Mouse (Mus musculus) monocyte, adult 2 months (primary cell): Measurements from ENCODE around the gene Timeless.
"Not testable (repeated sequence)": the region's sequence is repeated elsewhere in the genome, so short reads cannot be mapped to it uniquely, and the experiment has no call there.

Source experiments
- DNase-seq, 2 experiments: peaks; one replicate each; pipeline ENCODE4 v3.0.0; 2022; ENCODE audit warnings: low spot score in 2 of 2, low read depth in 1 of 2

The Timeless gene

DNA sequence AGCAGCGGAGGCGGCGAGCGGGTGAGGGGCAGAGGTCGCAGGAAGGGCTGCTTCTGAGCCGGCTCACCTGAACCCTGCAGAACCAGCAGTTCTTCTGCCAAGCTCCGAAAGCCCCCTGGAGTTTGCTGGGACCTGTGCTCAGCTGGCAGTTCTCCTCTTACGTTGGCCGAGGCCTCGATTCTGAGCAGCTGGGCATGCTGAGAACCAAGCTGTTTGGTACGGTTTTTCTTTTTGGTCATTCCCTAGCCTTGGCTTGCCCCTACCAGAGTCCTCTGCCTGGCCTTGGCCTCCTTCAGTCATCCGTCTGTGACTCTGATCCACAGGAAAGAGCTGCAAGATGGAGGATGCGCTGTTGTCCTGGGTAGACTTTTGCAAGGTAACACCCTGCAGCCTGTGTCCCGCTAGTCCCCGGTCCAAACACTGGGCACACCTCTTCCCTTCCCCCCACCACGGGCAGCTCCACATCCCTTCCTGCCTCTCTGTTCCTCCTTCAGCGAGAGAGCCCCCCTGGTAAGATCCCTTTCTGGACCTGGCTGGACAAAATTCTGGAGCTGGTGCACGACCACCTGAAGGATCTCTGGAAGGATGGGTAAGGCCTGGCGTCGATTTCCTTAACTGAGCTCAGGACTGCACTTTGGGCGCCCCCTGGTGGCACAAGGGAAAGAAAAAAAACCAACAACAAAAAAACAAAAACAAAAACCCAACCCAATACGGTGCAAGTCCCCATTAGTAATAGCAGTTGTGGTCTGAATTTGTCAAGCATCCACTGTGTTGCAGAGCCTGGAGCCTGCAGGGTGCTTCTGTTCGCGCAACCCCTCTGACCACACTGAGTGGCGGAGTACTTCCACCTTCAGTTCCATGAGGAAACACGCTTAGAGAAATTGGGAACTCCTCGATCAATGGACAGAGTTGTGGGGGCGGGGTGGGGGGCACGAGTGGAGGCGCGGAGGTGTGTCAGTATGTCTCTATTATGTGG, 52.0 kb downstream of the Timeless start:
- DNase-seq, result peak in 1 of 2 experiments; percentile 23

DNA sequence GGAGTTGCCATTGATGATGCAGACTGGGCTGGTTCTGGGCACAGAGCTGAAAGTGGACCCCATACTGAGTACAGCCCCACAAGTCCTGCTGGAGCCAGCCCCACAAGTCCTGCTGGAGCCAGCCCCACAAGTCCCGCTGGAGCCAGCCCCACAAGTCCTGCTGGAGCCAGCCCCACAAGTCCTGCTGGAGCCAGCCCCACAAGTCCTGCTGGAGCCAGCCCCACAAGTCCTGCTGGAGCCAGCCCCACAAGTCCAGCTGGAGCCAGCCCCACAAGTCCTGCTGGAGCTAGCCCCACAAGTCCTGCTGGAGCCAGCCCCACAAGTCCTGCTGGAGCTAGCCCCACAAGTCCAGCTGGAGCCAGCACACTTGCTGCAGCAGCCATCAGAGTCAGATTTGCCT, 58.7 kb downstream of the Timeless start:
- not testable (repeated sequence) for DNase-seq

DNA sequence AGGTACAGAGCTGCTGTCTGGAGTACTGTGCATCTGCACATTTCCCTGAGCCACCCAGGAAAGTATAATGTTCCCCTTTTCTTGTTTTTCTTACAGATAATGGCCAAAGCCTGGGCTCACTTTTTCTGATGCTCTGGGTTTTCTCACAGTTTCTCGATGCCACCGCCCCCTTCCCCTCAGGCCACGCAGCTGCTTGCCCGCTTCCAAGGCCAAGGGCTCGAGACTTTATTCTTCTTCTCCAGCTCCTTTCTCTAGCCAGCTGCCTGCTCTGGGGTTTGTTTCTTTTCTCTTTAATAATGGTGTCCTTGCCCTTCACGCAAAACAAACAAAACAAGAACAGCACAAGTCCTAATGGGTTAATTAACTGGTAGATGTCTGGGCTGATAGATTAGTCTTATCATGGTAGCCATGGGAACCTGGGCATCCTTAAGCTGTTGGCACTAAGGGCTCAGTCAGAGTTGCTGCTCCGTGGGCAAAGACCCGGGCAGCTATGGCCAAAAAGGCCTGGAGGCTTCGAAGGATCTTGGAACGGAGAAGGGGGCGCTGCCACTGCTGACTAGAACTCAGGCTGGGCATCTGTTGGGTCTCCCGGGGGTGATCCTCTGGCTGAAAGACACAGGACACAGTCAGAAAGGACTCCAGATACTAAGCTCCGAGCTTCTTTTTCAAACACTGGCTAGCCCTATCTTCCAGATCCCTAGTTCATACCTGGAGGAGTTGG, 64.7 kb downstream of the Timeless start:
- no peak for DNase-seq

DNA sequence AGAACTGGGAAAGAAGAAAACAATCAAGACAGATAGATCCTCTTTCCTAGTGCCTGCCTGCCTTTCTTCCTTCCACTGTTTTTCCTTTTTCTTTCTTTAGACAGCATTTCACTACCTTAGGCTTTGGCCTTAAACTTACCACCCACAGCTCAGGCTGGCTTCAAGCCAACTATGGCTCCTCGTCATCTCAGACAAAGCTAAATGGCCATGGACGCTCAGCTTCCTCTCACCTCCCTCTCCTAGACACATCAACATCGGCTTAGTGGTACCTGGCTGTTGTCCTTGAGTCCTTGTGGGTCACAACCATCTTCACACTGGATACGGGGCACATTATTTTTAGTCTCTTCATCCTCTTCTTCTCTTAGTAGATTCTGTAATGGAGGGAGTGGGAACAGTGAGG, 65.4 kb downstream of the Timeless start:
- no peak for DNase-seq

DNA sequence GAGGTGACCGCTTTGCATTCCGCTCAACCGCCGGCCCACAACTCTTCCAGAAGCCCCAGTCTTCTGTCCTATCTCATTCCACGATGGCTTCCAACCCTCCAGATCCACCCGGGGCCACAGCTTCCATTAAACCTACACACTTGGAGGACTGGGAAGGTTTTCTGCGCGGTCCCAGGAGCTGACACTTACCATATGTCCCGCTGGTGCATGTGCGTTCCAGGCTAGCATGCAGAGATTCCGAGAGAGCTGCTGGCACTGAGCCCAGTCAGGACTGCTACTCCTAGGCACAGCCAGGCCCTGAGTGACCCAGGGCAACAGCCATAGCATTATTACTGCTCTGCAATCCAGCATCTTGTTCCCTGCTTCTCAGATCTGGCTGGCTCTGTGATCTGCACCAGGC, 65.8 kb downstream of the Timeless start:
- no peak for DNase-seq

DNA sequence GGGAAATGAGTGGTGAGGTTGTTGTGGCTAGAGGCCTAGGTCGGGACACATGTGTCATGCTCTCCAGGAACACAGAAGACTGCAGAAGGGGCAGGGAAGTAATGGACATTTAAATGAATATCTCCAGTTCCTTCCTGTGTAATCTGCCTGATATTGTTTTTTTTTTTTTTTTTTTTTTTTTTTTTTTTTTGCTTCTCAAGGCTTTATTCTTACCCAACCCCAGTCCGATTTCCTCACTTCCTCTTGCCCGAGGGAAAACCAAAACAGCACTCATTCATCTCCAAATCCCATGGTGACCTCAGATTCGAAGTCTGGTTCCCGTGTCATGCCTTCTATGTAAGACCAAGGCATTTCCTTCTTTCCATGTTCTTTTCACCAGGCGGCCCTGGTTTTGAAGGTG, 66.4 kb downstream of the Timeless start:
- peak; percentile 34 to 38 for DNase-seq

DNA sequence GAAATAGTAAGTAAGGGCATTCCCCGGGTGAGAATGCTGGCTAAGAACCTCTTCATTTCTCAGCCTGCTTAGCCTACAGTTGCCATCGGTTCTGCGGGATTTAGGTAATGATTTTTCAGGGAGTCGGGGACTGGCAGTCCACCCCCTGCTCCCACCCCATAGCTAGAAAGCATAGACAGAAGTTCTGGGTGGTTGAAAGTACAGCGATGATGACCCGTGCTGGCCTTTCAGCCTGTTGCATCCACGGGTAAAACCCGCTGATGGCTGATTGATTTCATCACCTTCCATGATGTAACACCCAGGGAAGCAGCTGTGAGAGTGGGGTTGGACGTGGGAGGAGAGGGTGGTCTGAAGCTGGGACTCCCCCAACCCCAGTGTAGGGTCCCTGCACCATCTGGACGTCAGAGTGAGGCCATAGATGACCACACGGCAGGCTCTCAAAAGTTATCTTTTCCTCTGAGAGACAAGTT, 66.9 kb downstream of the Timeless start, which contains the start of gene Il23a:
Gene Il23a, minus strand, starts transcription at position 51 of the 470 bp plus-strand sequence.
- DNase-seq, result peak; percentile 8 to 22

DNA sequence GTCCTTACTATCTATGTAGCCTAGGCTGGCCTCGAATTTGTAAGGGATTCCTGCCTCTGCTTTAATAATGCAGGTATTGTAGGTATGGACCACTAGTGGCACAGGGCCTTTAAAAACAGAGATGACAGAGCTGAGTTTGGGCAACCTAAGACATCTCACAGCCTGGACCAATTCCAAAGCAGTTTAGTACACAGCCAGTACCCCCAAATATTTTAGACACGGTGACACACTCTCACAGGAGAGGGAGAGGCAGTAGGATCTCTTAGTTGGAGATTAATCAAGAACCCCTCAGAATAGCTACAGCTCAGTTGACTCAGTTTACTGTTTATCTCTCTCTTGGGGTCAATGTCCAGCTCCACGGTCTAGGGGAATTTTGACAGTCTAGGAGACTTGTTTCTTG, 70.5 kb downstream of the Timeless start:
- no peak for DNase-seq
